Mouse (Mus musculus) megakaryocyte, embryonic 14.5 days (primary cell): ENCODE data around the gene Tor3a.

Experiments
- FLI1 ChIP-seq: IDR thresholded peaks from 2 replicates; pipeline ENCODE4 v1.6.1; 2012; ENCODE audit warnings: low read length, inconsistent platforms, mixed read lengths
- GATA1 ChIP-seq: IDR thresholded peaks from 3 replicates; pipeline ENCODE4 v1.6.1; 2012; ENCODE audit warnings: mixed read lengths, low read length, inconsistent platforms, borderline replicate concordance

DNA sequence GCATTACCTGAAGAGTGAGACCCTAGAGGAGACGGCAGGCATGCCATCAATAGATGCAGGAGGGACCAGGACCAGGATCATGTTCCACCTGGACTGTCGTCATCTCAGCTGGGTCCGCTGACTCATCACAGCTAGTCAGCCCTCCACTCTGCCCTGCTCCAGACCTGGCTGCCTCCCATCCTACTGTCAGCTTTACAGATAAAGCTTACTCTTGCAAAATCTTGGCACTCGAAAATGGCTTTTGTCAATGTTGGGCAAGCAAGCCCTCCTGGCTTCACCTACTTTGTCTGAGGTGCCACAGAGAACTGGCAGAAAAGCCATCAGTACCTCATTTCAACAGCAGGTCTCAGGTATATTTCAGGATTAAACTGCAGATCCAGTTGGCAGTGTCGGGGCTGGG is 15.5 kb downstream of the Tor3a start:
- TF ChIP-seq GATA1 (no peak), FLI1 (no peak)
